Mouse (Mus musculus) retina, postnatal 1 day (tissue): ENCODE measurements around the gene Rptor.
A peak's percentile ranks its signal among the peaks of the same experiment; 100 is the strongest.

ENCODE experiments used
- DNase-seq: peaks from one replicate; pipeline ENCODE4 v3.0.0-alpha.2; 2012

Rptor gene

DNA sequence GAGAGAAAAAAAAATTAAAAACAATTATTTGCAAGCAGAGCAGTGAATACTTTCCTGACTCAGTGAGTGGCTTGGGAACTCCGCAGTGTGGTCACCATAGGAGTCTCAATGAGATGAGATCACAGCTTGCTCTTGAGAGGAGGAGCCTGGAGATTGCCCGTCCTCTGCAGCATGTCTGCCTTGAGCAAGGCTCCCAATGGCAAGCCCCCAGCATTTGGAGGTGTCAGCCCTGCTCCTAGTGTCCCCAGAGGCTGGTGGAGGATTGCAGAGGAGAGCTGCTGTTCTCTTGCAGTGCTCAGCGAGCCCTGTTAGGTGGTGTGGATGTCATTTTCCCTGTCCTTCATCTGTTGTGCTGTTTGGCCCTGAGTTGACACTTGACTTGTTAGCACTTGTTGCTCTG lies 56.6 kb downstream of the Rptor start:
- no peak for DNase-seq

DNA sequence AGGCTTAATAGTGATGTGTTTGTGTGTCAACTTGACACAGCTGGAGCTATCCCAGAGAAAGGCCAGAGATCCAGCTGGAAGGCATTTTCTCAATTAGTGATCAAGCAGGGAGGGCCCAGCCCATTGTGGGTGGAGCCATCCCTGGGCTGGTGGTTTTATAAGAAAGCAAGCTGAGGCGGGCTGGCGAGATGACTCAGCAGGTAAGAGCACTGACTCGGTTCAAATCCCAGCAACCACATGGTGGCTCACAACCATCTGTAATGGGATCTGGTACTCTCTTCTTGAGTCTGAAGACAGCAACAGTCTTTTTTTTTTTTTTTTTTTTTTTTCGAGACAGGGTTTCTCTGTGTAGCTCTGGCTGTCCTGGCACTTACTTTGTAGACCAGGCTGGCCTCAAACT lies 58.8 kb downstream of the Rptor start:
- DNase-seq, result peak; percentile 27

DNA sequence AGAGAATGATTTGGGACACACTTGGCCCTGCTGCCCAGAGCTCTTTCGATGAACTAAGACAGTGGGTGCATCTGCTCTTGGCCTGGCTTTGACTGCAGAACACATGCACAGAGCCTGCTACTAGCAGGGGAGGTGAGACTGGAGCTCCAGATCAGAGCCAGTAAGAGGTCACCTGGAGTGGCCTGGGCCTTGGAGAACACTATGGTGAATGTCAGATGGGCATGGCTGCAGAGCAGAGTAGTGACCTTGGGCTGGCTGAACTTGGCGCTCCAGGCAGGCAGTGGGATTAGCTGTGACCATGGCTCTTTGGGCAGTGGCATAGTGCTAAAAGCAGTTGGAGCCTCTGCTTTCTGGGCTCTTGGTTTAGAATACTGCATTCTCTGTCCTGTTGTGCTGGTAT lies 61.2 kb downstream of the Rptor start:
- DNase-seq, result no peak

DNA sequence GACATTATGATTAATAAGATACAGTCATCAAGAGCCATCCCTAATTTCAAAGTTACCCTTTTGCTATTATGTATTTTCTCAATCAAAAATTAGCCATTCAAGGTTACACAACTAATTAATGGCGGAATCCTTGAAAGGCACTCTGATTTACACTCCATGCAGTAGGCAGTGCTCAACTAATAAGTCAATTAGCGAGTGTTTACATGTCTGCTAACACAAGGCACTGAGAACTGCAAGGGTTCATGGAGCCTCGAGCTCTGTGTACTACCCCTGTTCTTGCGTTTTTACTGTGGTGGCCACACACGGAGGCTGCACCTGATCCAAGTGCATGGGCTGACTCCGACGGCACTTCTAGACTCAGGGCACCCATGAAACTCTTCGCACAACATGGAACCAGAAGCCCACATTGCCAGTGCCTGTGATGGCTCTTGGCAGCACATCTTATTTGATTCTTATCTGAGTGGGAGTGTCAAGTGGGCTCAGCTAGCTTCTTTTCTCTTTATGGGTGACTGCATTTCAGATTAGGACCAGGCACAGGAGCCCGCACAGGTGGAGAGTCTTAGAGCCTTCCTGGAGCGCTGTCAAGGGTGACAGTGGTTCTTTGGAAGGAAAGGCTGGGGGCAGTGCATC lies 62.1 kb downstream of the Rptor start:
- peak; percentile 37 for DNase-seq

DNA sequence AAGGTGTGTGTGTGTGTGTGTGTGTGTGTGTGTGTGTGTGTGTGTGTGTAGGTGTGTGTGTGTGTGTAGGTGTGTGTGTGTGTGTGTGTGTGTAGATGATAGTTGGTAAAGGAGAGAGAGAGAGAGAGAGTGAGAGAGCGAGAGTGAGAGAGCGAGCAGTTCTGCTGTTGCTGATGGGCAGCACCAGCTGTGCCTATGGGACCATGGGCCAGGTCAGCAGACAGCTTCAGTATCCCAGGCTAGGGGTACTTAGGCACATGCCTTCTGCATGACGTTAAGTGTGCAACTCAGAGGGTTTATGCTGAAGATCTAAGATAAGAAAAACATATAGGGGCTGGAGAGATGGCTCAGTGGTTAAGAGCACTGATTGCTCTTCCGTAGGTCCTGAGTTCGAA lies 62.6 kb downstream of the Rptor start:
- DNase-seq, result no peak

DNA sequence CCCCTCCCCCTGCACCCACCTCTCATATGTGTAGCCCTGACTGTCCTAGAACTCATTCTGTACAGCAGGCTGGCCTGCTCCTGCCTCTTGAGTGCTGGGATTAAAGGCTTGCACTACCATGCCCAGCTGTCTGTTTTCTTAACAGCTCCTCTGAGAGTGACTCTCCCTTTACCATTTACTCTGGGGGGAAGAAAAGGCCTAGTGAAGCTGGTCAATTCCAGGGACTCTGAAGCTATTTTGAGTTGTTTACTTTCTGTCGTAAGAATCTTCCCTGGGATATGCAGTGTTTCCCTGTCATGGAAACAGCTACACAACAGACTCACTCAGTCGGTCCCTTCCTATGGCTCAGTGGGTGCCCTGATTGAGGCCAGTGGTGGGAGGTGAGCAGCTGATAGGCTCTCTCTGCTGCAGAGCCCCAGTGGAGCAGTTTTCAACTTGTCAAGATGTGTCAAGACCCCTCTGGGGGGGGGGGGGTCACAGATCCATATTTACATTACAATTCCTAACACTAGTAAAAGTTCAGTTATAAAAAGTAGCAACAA lies 63.9 kb downstream of the Rptor start:
- peak; percentile 44 for DNase-seq

DNA sequence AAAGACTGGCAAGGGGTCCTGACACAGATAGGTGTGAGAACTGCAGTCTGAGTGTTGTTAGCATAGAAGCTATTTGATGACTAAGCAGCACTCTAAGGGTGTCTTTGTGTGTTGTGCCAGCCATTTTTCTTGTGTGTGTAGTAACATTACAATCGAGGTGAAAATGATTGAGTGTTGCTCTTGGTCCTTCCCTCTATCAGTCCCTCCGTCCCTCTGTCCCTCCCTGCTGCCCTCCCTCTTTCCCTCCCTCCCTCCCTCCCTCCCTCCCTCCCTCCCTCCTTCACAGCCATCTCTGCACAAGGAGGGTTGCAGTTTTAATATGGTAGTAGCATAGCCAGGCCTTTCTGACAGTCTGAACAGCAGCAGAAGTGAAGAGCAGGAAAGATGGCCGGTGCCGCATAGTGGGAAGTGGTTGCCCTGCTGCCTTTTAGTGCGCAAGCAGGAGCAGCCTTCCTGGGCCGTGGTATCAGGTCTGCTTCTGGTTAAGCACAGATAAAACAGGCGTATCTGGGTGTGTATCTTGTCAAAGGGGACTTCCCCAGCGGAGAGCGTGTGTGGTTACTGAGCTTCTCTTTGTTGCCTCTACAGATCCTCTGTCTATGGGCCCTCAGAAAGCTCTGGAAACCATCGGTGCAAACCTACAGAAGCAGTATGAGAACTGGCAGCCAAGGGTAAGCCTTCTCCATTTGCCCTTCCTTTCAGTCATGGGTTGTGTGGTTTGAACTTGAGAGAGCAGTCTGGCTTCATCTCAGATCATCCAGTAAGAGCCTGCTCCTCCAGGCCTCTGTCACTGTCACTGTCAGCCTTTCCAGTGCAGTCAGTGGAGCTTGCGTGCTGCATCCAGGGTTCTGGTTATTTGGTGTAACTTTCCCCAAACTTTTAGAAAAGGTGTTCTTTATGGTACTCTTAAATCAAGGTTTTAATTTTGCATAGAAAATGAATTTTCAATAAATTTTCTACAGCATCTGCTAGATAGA lies 68.3 kb downstream of the Rptor start:
- DNase-seq, result no peak

DNA sequence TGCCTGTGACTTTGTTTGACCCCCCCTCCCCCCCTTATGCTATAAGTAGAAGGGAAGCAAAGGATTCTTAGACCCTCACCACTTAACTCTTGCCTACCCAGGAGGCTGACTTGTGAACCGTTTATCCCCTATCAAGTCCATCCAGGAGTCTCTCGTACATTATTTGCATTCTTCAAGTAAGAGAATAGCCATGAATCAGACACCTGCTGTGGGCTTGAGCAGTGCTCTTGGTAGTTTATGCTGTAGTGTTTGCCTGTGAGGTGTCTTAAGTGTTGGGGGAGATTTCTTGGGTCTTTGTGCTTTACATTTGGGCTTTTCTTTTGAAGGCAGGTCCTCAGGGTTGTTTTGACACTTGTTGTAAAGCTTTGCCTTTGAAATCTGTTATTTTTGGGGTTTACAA lies 69.3 kb downstream of the Rptor start:
- DNase-seq, result no peak

DNA sequence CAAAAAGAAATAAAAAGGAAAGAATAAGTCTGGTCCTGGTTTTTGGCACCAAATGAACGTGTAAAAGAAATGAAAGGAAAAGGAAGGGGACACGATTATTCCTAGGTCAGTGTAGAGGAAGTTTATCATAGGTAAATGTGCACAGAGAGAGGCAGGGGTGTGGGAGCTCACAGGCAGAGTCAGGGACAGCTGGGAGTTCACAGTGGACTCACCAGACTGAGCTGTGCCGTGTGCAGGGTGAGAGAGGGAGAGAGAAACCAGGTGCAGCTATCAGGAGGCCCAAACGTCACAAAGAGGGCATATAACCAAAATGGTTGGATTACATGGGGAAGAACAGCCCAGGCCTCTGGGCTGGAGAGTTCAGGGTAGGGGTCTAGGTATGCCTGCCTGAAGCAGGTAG lies 70.1 kb downstream of the Rptor start:
- DNase-seq, result no peak

DNA sequence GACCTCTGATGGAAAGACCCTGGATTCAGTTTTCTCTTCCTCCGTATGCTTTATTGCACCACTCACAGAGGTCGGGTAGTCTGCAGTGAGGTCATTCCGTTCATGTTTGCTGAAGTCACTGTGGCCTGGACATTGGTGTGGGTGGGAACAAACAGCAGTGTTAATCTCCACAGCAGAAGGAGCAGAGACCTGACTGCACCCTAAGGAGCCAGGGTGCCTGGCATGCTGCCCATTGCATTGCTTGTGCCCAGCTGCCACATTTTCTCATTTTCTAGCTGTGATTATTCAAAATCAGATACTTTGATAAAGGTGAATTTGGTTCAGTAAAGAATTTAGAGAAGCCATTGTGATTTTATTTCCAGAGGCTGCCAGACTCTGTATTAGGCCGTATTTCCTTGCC lies 72.1 kb downstream of the Rptor start:
- no peak for DNase-seq

DNA sequence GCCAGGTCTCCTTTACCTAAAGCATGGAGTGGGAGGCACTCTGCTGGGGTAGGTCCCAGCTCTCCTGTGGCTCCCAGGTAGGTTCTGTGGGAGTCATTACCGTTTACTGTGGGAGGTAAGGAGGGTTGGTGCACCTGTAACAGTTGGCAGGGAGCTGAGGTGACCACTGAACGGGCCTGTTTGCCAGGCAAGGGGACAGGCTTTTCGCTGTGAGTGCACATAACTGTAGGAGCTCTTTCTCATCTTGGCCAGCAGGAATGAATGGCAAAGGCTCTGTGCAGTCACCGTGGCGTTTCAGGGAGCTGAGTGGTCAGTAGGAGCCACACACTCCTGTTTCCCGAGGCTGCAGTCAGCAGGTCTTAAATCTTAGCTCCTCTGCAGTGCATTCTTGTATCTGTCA lies 72.8 kb downstream of the Rptor start:
- DNase-seq, result no peak

DNA sequence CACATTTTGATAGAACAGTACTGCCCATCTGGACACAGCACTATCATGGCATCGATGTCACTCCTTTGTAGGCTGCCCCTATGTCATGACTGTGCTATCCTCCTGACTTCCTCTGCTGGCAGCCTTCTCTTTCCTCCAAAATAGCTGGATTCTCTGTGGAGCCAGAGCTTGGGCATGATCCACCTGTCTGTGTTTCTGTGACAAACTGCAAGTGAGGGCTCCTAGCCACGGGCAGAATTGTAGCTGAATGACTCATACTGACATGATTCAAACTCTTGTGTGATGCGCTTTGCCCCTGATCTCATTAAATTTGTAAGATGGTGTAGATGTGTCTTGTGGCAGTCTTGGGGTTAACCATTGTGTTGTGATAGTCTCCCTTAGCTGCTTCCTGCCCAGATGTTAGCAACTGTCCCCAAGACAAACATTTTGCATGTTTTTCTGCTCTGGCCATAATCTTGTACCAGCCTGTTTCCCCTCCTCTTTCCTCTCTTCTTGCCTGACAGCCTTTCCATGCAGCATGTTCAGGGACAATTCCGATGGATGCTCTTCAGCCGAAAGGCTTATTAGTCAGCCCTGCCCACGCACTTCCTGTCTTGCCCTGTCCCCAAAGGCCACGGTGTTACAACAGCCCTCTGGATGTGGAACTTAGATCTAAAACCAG lies 74.2 kb downstream of the Rptor start:
- DNase-seq, result peak; percentile 39

DNA sequence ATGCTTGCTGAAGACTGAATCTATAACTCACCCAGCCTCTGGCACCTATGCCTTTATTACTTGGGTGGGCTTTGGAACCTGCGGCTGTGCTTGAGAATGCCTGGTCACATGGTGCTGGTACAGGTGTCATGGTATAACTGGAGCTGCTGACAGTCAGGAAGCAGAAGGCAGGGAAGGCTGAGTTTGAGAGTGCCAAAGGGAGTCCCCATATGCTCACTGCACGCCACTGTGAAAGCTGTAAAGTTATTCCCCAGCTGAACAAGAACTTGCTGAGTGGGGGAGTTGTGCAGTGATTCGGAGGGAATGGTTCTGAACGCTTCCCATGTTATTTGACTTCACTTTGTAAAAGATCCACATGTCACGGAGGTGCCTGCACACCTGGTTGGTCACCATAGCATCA lies 75.7 kb downstream of the Rptor start:
- no peak for DNase-seq

DNA sequence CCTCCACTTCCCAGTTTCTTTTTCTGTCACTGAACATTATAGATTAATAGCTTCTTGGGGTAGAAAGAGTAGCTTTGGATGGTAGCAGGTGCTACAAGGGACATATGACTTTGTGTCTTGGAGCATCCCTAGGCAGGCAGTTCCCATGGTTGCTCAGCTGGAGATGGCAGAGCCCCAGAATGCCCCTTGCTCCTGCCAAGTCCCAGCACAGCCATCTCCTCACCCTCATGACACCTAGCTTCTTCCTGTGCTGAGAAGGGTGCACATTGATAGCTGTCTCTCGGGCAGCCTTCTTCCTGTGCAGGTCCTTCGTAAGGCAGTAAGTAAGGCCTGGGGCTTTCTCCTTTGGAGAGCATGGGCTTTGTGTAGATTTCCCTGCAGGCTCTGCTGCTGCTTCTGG lies 78.0 kb downstream of the Rptor start:
- no peak for DNase-seq

DNA sequence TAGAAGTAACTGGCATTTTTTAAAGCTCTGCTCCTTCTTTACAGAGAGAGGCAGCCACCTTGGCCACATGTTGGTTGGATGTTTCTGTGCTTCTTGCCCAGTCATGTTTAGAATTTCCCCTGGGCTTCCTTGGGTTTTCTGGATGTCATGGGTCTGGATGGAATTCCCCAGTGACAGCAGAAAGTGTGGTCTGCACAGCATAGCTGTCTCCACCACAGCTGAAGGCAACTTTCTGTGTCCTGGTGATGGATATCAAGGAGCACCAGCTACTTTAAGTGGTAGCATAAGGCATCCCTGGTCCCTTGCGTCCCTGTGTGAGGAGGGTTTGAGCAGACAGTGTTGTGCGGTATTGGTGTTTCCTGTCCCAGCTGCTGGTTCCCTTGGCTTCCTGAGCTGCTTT lies 79.6 kb downstream of the Rptor start:
- no peak for DNase-seq

DNA sequence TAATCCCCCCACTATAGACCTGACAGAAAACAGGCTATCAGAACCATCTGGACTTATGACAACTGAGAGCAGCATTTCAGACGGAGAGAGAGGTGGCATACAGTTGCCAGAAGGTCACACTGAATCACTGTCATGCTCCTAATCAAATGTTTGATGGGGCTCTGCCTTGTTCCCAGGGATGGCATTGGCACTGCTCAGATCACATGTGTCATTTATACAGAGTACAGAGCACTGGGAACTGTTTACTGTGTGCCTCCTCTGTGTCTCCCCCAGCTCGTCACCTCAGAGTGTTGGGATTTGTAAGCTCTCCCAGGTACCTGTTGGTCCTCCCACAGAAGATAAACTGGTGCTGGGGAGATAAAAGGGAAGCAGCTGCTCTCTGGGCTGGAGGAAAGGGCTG lies 81.1 kb downstream of the Rptor start:
- no peak for DNase-seq

DNA sequence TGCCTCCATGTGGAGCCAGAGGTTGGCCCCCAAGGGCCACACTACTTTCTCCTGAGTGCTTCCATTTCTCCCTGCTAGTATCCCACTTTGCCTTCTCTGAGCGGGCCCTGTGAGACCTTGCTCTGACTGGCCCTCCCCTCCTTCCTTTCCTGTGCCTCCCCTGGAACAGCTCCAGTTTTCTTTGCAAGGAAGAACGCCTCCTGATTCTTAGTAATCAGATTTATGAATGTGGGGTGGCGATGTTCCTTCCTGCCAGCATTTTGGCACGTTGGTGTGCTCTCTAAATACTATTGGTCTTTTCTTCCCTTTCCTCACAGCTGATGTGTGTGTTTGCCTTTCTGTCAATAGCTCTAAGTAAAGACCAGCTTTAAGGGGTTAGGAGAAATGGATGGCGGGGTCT lies 82.8 kb downstream of the Rptor start:
- no peak for DNase-seq

DNA sequence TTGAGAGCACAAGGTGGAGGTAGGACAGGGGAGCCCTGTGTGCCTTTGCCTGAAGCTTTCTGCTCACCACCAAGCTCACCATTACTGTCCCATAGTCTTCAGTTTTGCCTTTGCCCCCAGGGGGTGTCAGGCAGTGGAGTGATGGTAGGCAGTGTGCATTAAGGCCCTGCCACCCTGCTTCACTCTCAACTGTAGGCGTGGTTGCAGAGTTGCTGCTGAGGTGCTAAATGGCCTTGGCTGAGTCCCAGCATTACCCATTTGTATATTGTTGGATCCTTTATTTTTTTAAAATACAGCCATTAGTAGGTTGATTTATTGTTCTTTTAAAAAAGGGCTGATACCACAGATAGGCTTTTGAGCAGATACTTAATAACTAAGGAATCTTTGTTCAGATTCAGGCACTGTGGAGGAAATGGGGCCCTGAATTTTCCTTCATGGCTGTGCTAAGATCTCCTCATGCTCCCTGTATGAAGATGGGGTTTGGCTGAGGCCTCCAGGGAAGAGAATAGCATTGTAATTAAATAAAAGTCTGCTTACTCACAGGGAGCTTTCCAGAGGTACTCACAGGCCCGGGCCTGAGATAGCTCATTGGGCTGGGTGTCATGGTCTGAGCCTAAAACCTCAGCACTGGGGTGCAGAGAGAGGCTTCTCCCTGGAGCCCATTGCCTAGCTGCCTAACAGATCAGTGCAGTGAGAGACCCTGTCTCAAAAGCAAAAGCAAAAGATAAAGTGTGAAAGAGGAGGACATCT lies 83.4 kb downstream of the Rptor start:
- no peak for DNase-seq

DNA sequence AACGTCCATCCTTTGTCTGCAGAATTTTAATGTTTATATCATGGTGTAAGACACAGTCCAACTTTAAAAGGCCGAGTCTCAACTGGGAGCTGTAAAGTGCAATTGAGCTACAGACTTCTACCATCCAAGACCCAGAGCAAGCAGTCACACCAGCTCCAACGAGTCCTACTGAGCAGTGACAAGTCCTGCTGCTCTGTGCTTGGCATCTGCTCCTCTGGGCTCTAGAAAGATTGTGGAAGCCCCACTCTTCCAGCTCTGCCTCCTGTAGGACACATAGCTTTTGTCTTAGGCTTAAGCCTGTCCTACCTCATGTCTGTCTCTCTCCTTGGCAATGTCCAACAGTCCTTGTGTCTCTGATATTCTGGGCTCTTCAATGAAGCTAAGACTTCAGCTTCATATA lies 84.6 kb downstream of the Rptor start:
- no peak for DNase-seq

DNA sequence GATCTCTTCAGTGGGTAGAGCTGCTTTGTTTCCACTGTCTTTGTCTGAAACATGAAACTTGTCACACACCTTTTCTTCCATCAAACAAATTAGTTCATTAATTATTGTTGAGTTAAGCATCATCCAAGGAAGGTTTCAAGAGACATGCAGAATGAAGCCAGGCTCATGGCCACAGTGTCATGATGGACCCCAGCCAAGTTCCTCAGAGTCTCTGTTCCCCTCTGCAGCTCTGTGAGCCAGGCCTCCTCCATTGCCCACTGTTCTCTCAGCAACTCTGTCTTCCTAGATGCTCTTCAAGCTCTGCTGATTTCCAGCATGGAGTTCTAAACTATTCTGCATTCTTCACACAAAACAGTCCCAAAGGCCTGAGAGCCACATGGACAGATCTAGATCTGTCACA lies 85.3 kb downstream of the Rptor start:
- no peak for DNase-seq

DNA sequence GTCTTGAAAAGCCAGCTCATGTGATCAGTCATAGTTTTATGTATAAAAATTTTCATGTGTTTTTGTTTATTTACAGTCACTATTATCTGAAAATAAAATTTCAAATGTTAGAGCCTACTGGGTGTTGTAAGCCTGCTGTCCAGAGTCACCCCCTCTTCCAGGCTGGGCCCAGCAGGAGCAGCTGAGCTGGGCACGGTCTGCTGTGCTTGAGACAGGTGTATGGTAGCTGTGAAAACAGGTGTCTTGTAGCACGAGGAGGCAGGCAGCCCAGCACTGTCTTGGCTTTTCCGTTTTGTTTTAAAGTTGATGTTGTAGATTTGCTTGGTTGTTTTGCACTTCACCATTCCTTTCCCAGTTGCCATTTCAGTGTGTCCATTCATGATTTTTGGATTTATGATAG lies 87.2 kb downstream of the Rptor start:
- DNase-seq, result no peak

DNA sequence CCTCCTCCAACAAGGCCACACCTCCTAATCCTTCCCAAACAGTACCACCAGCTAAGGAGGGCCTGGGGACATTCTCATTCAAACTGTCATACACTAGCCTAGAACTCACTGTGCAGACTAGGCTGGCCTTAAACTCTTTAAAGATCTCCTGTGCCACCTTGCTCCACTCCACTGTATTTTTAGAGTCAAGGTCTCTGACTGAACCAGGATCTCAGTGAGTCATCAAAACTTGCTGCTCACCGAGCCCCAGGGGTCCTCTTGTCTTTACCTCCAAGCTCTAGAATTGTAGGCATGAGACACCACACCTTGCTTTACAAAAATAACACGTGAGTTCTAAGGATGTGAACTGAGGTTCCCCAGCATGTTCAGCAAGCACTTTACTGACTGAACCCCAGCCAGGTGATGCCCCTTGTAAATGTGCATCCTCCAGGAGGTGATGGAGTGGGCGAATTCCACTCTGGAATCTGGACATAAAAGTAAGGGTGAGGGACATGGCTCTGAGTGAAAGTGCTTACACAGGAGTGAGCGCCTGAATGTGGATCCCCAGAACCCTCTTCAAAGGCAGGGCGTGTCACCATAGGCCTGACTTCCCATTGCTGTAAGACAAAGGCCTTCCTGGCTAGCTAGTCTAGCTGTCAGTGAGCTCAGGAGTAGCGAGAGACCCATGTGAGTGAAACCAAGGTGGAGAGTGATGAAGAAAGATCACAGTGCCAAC lies 89.6 kb downstream of the Rptor start:
- no peak for DNase-seq
